Mouse (Mus musculus) frontal cortex, postnatal 14 days (tissue): Measurements from ENCODE around the gene C130050O18Rik.
A peak's percentile ranks its signal among the peaks of the same experiment; 100 is the strongest.

ENCODE experiments used
- DNase-seq, 2 experiments: peaks; one replicate each; pipeline ENCODE4 v3.0.0; 2022; ENCODE audit warnings: low spot score in 2 of 2

Gene C130050O18Rik

DNA sequence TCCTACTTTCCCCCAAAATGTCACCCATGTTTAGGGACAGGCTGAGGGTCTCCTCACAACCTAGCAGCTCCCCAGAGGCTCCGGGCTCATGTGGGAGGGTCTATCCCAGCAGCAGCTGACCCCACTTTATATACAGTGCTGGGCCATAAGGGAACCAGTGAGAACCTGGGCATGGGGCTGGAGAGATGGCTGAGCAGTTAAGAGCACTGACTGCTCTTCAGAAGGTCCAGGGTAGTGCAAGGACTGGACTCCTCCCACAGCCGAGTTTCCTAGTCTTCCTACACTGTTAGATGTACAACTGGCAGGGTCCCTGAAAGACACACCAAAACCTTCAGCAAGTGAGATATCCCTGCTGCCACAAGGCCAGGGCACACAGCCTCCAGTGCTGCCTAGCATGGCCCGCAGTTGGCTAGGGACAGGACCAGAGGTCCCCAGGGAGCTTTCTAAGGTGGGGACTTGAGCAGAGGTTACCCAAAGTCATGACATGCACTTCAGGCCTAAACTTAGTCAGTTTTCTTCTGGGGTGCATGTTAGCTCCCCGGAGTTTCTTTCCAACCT lies 7.6 kb upstream of the C130050O18Rik start:
- DNase-seq, result no peak

DNA sequence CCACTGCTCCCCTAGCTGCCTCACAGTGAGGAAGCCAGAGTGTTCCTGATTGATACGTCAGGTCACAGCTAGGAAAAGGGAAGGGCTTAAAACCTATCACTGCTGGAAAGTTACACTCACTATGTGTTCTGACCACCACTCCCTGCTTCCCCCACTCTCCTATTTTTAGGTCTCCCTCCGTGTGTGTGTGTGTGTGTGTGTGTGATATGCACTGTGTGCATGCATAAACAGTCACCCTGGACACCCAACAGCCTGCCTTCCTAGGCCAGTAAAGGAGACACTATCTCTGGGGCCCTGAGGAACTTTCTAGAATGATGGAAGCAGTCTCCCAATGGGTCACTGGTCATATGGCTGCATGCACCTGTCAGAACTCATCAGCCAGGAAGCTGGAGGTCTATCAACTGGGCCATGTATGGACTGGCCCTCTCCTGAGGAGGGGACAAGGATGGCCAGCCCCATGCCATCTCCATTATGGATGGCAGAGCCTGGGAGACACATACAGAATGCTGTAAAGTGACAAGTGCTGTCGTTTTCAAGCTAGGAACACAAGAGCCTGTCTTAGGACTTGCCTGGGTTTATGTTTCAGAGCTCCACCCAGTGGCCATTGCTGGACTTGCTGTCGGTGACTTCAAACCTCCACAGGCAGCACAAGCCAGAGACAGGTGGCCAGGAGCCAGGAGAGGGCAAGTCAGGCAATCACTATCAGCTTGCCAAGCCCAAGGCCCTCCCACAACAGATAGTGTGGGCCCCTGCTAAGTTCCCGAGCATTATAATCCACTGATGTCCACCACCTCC lies 6.9 kb upstream of the C130050O18Rik start:
- DNase-seq, result peak; percentile 89 to 92

DNA sequence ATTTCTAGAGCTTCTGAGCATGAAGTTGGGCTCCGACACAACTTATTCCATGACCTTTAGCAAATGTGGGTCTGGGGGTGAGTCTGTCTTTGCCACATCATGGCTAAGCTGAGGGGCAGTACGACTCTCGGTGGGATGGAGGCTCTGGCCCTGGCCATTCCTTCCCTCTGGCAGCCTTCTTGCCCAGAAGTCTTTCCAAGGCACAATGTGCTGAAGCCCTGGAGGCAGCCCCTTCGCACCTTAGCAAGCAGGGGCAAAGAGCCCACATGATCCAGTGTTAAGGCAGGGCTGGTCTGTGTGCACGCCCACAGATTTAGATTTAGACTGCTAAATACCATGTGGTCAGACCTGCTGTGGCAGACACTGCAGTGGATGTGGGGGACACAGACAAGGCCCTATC lies 6.3 kb upstream of the C130050O18Rik start:
- no peak for DNase-seq

DNA sequence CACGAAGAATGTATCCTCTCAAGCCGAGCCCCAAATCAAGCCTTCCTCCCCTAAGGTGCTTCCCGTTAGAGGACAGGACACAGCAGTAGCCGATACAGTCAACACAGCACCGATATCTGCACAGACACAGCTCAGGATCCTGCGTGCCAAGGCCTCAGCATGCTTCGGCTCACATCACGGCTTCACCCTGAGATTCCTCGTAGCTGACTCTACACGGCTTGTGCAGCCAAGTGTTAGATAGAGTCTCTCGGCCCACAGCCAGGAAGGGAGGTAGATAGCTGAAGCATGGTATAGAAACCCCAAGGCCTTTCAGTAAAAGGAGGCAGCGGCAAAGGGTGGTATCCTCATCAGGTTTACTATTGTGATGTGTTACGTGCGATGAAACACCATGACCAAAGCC lies 5.1 kb upstream of the C130050O18Rik start:
- DNase-seq, result no peak

DNA sequence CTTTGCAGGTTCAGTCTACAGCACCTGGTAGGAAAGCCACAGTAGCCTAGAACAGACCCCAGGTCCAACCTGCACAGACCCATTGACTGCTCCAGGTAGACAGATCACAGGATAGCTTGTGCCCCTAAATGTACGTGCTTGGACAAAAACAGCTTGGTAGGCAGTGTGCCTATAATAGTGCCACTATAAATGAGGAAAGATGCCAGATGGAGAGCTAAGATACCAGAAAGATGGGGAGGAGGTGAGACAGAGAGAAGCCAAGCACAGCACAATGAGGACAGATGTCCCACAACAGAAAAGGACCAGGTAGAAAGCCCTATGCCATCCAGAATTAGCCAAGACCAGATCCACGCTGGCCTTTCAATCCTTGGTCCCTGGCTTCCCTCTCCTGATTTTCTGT lies 3.0 kb upstream of the C130050O18Rik start:
- DNase-seq, result no peak

DNA sequence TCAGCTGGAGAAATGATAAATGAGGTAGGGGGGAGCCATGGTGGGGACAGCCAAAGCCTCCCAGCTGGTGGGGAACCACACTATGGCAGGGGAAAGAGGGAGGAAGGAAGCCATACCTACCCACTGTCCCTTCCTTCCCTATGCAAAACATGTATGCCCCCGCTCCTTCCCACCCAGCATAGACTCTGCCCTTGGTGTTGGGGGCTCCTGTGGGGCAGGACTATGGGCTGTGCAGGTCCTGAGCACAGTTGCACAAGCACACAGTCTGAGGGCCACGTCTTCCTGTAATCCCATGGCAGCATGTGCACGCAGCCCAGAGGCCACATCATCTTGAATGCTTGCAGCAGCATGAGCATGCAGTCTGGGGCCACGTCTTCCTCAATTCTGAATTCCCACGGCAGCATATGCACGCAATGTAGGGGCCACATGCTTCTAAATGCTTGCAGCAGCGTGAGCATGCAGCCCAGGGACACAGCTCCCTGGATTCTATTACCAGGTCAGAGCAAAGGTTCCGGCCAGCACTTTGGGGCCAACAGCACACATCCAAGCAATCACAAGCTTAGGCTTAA lies 1.3 kb upstream of the C130050O18Rik start:
- DNase-seq, result no peak

DNA sequence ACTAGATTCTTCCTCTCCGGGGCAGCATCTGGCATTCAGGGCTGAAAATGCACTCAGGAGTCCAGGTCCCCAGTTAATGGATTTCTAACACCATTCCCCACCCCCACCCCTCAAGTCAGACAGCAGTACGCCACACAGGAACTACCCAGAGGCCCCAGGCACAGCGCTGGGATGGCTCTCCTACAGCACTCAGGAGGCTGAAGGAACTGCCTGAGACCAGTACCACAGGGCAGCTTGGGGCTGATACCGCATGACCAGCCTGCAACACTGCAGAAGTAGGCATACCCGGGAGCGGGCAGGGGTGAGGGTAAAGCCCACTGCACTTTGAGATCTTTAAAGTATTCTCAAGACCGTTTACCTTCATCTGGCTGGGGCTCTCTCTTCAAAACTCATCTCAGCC lies 398 bp downstream of the C130050O18Rik start:
- no peak for DNase-seq

DNA sequence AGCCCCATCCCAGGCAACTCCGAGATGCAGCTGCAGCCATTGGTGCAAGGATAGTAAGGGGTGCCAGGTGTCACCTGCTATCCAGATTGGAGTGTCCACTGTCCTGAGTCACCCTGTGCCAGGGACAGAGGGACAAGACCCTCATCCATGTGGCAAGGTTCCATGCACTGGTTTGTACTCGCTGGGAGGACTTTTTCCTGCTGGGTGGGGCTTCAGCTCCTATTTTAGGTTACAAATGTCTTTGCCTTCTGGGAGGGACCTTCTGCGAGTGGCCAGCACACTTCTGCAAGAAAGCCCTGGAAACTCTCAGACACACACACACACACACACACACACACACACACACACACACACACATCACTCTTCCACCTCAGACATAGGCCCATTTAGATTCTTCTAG lies 873 bp downstream of the C130050O18Rik start:
- no peak for DNase-seq

DNA sequence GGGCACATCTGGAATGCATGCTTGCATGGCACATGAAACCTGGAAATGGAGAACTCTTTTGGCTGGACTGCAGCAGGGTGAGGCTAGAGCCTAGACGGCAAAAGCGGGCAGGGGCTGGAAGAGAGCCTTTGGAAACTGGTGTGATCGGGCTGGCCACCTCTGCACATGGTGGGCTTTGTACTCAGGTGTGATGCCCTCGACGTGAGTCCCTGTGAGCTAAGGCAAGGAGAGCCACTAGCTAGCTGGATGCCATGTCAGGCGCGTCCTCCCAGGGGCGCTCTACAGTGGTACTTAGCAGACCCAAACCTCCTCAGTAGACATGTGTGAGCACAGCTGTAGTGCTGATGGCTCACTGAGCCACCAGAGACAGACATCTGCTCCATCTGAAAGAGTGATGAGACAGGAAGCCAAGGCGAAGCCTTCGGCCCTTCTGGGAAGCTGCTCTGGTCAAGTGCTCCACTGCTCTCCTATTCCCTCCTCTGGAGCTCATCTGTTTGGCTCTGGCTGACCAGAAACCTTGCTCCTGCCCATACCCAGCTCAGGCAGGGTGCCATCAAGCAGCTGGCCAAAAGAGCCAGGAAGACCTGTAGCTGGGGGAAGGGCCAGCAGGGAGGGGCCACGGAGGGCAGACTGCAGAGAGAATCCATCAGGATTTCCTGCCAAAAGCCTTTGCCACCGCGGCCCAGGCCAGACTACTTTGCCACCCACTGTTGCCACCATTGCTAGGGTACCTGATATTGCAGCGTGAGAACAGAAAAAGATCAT lies 2.2 kb downstream of the C130050O18Rik start:
- DNase-seq, result no peak

DNA sequence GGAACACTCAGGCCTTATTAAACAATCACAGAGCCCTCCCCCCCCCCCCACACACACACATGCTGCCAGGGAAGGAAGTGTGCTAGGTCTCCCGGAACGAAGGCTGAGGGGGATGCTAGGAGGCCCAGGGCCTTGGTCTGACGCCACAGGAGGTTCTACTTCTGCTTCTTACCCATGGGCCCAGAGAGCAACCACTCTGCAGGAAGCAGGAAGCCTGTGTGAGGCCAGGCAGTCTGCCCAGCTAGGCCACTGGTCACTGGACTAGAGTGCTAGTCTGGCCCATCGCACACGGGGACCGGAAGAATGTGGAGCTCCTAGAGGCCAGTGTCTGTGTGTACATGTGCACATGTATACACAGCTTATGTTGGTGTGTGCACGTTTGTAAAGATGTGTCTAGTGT lies 3.4 kb downstream of the C130050O18Rik start:
- no peak for DNase-seq

DNA sequence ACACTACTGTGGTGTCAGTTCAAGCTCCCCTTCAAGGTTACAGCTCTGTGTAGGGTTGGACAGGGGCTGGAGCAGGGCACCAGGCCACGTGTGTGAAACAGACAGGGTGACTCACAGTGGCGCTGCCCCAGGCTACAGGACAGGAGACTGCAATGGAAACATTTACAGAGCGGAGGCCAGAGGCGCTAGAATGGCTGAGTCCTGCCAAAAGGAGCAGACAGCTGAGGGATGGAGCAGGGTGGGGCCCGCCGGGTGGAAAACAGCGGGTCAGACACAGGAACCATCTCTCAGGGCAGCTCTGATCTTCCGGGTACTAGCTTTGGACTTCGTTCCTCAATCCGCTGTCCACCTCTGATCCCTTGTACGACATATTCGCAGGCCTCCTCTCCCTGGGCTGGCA lies 4.3 kb downstream of the C130050O18Rik start:
- no peak for DNase-seq

DNA sequence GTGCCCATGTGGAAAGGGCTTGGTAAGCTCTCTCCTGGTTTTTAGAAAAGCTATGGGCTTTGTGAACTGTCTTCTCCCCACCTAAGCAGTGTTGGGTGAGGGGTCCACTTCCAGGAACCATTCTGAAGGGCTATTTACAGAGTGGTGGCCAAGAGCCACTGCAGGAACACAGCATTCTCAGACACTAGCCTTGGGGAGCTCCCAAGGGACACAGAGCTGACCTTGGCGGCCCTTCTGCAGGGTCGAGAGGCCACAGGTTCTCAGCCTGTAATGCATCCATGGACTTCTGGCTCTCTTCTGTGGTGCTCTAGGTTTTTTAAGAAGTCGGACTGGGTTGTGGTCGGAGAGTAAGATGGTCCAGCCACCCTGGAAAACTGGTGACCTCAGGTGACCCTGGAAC lies 5.0 kb downstream of the C130050O18Rik start:
- DNase-seq, result no peak

DNA sequence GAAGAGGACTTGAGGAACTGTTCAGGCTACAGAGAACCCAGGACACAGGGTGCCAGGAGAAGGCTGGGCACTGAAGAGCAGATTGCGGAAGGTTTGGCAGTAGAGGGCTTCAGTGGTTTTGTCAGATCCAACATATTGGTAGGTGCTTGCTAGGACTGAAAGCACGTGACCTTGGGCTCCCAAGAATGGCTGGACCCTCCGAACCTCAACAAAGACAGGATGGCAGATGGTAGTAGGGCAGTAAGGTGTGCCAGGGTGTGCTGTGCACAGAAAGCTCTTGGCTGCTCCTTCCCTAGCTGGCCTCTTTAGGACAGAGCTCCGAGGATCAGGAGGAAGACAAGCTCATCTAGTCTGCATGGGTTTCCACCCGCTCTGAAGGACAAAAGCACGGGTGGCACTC lies 6.0 kb downstream of the C130050O18Rik start:
- DNase-seq, result no peak

DNA sequence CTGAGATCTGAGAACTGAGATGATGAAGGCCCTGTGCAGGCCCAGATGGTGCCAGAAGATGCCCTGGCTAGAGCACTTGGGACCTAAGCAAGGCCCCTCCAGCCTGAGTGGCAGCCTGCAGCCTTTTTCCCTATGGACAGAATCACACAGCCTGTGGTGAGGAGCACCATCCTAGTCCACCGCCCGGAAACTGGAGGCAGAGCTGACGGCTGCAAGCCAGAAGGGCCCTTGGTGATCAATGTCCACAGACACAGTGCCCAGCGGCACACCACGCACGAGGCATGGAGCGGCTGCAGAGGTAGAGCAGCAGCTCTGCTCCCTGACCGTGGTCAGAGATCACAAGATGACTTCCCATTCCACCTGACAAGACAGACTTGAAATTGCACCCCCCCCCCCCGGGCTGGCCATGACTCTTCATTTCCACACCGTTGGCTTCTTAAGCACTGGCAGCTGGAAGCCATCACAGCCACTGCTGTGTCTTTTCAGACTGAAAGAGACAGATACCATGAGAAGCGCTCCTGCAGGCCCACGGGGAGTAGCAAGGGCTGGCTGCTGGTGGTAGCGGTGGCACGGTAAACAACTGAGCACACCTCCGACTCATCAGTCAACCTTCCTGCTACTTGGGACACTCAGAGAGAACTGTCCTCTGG lies 6.7 kb downstream of the C130050O18Rik start:
- DNase-seq, result no peak

DNA sequence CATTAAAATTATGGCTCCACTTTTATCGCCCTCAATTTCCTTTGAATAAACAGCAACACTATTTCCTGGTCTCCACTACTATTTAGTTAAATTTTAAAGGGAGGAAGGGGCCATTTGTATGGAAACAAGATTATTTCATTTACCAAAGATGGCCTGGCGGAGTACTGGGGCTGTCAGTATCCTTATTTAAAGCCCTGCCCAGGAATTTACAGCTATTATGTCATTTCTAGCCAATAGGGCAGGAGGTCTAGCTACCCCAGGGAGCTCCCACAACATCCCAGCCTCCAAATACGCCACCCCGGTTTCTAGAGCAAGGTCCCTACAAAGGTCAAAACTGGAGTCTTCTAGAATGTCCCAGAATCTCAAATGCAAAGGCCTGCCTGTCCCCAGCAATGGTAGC lies 8.5 kb downstream of the C130050O18Rik start:
- DNase-seq, result no peak

DNA sequence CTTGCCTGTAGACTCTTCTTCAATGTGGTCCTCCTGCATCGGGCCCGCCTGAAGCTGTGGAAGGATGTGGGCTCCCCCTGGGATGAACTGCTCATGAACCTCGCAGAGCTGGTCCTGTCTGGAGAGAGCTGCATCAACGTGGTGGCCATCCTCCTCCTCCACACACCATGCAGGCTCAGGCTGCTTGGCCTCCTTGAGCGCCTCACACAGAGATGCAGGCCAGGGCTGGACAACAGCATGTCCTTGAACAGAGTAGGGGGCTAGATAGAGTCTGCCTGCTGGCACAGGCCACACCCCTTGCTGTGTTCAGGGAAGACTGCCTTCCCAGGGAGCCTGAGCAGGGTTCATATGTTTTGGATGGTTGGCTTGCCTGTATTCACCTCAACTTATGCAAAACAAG lies 9.9 kb downstream of the C130050O18Rik start:
- DNase-seq, result no peak

DNA sequence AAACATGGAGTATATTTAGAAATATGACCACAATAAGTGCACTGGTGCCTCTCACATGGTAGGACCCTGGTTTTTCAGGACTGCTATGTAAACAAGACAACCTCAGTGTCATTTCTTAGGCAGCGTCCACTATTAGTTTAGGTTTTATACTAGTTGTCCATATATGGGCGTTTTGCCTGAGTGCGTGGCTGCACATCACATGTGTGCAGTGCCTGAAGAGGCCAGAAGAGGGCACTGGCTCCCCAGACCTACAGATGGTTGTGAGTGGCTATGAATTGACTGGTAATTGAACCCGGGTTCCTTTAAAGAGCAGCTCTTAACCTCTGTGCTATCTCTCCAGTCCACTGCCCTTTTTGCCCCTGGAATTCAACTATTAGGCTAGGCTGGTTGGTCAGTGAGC lies 11.9 kb downstream of the C130050O18Rik start:
- no peak for DNase-seq

DNA sequence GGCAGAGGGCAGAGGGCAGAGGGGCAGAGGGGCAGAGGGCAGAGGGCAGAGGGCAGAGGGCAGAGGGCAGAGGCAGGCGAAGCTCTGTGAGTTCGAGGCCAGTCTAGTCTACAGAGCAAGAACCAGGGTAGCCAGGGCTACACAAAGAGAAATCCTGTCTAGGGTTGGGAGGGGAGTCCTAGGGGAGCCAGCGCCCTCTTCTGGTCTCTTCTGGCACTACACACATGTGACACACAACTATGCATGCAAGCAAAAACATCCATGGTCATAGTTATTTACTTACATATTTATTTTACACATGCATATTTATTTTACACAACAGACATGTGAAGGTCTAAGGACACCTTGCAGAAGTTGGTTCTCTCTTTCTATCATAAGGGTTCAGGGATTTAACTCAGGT lies 12.4 kb downstream of the C130050O18Rik start:
- no peak for DNase-seq

DNA sequence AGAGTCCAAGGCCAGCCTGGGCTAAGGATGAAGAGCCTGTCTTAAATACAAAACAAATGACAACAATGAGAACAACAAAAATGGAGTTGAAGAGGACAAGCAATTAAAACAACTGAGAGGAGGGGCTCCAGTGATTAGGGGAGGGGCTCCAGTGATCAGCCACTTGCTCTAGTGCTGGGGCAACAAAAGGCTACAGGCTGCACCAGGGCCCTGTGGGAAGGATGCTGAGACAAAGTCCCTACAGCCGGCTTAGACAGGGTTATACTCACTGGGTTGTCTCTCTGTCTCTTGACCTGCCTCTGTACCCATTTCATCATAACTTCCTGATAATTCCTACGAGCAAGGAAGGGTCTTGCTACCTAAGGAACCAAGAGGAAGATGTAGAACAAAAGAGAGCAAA lies 13.0 kb downstream of the C130050O18Rik start:
- no peak for DNase-seq

DNA sequence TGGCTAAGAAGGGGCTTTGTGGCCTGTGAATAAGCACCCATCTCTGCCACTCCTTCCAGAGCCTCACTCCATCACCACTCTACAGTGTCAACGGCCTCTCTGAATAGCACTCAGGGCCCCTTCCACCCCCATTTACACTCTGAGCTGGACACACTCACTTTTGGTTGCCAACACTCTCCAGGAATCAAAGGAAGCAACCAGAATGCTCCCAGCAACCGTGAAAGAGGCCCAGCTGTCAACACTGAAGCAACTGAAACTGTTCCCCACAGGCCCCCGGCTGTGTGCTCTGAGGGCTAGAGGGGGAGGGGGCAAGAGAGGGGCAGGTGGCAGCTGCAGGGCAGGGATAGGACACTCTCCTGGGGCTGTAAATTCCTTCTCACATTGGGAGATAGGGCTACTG lies 13.6 kb downstream of the C130050O18Rik start:
- DNase-seq, result no peak

DNA sequence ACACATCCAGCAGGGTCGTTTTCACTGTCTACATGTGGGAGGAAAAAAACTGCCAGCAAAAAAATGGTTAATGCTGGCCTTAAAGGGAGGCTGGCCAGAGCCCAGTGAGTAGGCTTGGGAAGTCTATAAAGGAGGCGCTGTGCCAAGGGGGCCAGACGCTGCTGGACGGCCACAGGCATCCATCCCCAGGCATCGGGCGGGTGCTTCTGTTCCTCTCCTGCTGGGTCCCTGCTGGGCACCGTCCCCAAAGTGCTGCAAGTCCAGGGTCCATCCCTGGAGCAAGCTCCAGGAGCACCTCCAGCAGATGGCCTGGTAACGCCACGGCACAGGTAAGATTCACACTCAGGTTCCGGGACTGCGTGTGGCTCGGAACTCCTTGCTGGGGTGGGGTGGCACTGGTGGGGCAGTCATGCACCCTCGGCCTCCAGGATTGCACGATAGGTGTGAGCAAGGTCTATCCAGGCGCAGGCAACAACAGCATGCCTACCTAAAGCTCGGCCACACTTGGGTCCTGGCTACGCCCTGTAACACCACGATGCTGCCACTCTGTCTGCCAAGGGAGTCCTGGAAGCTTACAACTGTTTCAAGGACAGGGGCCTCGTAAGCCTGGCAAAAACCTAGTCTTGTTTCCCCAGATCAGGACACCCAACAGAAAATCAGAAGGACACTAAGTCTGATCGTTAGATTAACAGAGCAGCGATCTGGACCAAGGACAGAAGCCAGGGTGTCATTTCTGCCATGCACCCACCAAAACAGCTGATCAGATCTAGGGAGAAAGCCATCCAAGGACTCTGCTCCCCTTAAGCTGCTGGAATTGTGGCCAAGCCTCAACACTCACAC lies 18.2 kb downstream of the C130050O18Rik start, which contains the start of gene Gper1:
Gper1 (plus strand) TSS at position 126 of the 840 bp plus-strand sequence.
- DNase-seq, result no peak
